Mouse (Mus musculus) forebrain, embryonic 14.5 days (tissue): ENCODE data around the gene Ccdc62. TPM values are rescaled to one million over a fixed set of nuclear protein-coding genes. Genes with fewer than 3 reads are reported as not detected.

Experiments
- ATAC-seq: fragments of 200-750 bp; cut with Nextera tagmentation; 2 replicates; pipeline ENCODE4 v1.8.0; 2017; ENCODE audit warnings: mild to moderate bottlenecking, moderate library complexity
- DNase-seq: peaks from one replicate; pipeline ENCODE4 v3.0.0-alpha.2; 2015; ENCODE audit warnings: low spot score
- H3K27ac ChIP-seq: fragments of 300-500 bp; sonication (generic); 2 replicates; pipeline ENCODE4 v1.5.1; 2014; ENCODE audit warnings: low read depth, mild to moderate bottlenecking, control low read depth, low read length, moderate library complexity
- H3K27me3 ChIP-seq: fragments of 300-500 bp; sonication (generic); replicated peaks from 2 replicates; pipeline ENCODE4 v1.6.1; 2014; ENCODE audit warnings: low read length, control low read depth, mixed read lengths; ENCODE audit not compliant: control insufficient read depth, insufficient read depth
- H3K36me3 ChIP-seq: fragments of 300-500 bp; sonication (generic); 2 replicates; pipeline ENCODE4 v1.6.1; 2014; ENCODE audit warnings: low read length, control low read depth; ENCODE audit not compliant: control insufficient read depth, insufficient read depth
- H3K4me1 ChIP-seq: fragments of 300-500 bp; sonication (generic); 2 replicates; pipeline ENCODE4 v1.6.1; 2014; ENCODE audit warnings: antibody characterized with exemption, low read length, control low read depth; ENCODE audit not compliant: control insufficient read depth, insufficient read depth
- H3K4me2 ChIP-seq: fragments of 300-500 bp; sonication (generic); 2 replicates; pipeline ENCODE4 v1.6.1; 2014; ENCODE audit warnings: mild to moderate bottlenecking, control low read depth, low read length
- H3K4me3 ChIP-seq: fragments of 300-500 bp; sonication (generic); 2 replicates; pipeline ENCODE4 v1.5.1; 2014; ENCODE audit warnings: low read depth, low read length, control low read depth
- H3K9ac ChIP-seq: fragments of 300-500 bp; sonication (generic); 2 replicates; pipeline ENCODE4 v1.6.1; 2014; ENCODE audit warnings: mild to moderate bottlenecking, low read length, control low read depth, moderate library complexity
- H3K9me3 ChIP-seq: fragments of 300-500 bp; sonication (generic); replicated peaks from 2 replicates; pipeline ENCODE4 v1.6.1; 2016; ENCODE audit warnings: low read length, control low read depth, mixed read lengths; ENCODE audit not compliant: control insufficient read depth
- WGBS: fragments of 180-500 bp; shearing (Covaris S2); extraction: QIAGEN DNeasy Blood & Tissue Kit; methylation state at CpG from one replicate; pipeline ENCODE4 v1.1.7; 2014; 5-methylcytosine and 5-hydroxymethylcytosine counted together
- polyA plus RNA-seq: library from polyadenylated mRNA; unstranded; fragments of >200 nt; fragmentation: Nextera tagmentation; extraction: Ambion mirVana; gene quantifications from 2 replicates; pipeline ENCODE4 v1.2.1, GENCODE M21; 2014

Gene Ccdc62
- polyA plus RNA-seq, 1 experiment from 2014 or later, result 5.3 TPM

DNA sequence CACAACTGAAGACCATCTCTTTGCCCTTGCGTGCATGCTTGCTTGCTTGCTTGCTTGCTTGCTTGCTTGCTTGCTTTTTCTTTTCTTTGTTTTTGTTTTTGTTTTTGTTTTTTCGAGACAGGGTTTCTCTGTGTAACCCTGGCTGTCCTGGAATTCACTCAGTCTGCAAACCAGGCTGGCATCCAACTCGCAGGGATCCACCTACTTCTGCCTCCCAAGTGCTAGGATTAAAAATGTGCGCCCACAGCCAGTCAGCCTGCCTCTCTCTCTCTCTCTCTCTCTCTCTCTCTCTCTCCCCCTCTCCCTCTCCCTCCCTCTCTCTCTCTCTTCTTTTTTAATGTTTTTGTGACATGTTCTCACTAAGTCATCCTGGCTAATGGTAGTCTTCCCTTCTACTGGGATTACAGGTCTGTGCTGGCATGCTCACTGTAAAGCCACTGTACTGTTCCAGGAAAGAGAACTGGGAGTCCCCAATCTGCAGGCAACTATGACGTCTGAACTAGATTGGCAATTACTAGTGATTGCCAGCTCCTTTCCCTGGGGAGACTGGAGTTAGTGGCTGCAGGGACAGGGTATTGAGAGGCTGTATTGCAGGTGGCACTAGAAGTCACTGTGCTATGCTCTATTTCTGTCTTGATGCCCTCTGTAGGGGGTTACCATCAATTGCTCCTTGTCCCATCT, 22.0 kb downstream of the Ccdc62 start:
- 62% methylated on average over 5 of the region's 5 CpGs for WGBS
- Histone ChIP-seq H3K36me3 (no peaks in the 10 kb centered on the region), H3K9ac (no peak overlapping the region), H3K27me3 (no peaks in the 10 kb centered on the region), H3K4me2 (no peak overlapping the region), H3K4me3 (no peak overlapping the region), H3K27ac (no peak overlapping the region), H3K9me3 (no peaks in the 10 kb centered on the region), H3K4me1 (no peaks in the 10 kb centered on the region)
- ATAC-seq (no peak), DNase-seq (no peak)

DNA sequence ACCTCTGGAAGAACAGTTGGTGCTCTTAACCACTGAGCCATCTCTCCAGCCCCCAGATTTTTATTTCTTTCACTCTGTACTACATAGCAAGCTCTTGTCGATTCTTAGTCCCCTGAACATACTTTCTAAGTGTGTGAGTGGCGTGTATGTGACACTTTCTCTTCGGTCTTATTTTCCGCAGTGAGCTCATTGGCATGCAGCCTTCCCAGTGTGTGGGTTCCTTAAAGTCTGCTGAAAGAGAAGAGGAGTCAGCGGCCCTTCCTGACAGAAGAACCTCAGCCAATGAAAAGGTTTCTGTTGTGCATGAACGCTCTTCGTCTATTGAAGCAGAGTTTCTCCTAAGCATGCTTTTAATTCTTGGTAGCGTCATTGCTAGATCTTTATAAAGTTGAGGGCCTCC, 26.7 kb downstream of the Ccdc62 start:
- H3K9me3 ChIP-seq, result no peaks in the 10 kb centered on the region
- no peak overlapping the region for H3K4me2 ChIP-seq
- H3K9ac ChIP-seq, result no peak overlapping the region
- DNase-seq, result no peak
- H3K36me3 ChIP-seq, result no peaks in the 10 kb centered on the region
- no peak overlapping the region for H3K27ac ChIP-seq
- H3K4me3 ChIP-seq, result no peak overlapping the region
- no peak for ATAC-seq
- H3K27me3 ChIP-seq, result no peaks in the 10 kb centered on the region
- 80% methylated on average over 8 of the region's 8 CpGs for WGBS
- no peaks in the 10 kb centered on the region for H3K4me1 ChIP-seq

DNA sequence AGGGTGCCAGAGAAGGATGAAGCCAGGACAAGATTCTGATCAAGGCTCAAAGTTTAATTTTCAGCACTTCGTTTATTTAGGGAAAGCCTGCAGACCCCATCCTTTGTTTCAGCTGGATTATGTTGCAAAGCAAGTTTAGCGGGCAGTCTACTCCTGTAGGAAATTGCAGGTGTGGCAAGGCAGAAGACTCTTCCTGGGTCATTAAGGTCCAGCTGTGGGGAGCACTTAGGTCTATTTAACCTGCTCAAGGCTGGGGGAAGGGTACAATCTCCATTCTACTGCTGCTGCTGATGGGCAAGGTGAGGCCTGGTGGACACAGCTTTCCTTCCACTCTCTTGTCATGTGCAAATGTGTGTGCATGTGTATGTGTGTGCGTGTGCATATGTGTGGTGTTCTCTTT, 28.5 kb downstream of the Ccdc62 start:
- no peaks in the 10 kb centered on the region for H3K4me1 ChIP-seq
- H3K9me3 ChIP-seq, result no peaks in the 10 kb centered on the region
- DNase-seq (no peak), ATAC-seq (no peak)
- 74% methylated on average over 3 of the region's 3 CpGs for WGBS
- H3K27ac ChIP-seq, result no peak overlapping the region
- H3K4me2 ChIP-seq, result no peak overlapping the region
- H3K27me3 ChIP-seq, result no peaks in the 10 kb centered on the region
- no peaks in the 10 kb centered on the region for H3K36me3 ChIP-seq
- no peak overlapping the region for H3K4me3 ChIP-seq
- no peak overlapping the region for H3K9ac ChIP-seq

DNA sequence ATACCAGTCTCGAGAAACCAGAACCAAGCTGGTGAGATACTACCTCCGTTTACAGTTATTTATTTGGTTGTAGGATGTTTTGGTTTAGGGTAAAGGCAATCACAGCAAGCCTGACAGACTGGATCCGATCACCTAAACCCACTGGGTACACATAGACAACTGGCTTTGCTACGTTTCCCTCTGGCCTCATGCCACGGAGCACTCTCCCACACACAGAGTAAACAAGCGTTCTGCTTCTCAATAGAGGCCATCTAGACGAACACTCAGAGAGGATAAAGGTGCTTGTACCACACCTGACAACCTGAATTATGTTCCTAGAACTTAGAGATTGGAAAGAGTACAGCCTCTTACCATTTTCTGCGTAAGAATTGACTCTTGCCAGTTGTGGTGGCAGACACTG, 29.6 kb downstream of the Ccdc62 start:
- Histone ChIP-seq H3K4me3 (no peak overlapping the region), H3K36me3 (no peaks in the 10 kb centered on the region), H3K4me1 (no peaks in the 10 kb centered on the region), H3K27ac (no peak overlapping the region), H3K27me3 (no peaks in the 10 kb centered on the region), H3K9ac (no peak overlapping the region), H3K4me2 (no peak overlapping the region), H3K9me3 (no peaks in the 10 kb centered on the region)
- DNase-seq, result no peak
- no peak for ATAC-seq
- WGBS, result 79% methylated on average over 8 of the region's 8 CpGs

DNA sequence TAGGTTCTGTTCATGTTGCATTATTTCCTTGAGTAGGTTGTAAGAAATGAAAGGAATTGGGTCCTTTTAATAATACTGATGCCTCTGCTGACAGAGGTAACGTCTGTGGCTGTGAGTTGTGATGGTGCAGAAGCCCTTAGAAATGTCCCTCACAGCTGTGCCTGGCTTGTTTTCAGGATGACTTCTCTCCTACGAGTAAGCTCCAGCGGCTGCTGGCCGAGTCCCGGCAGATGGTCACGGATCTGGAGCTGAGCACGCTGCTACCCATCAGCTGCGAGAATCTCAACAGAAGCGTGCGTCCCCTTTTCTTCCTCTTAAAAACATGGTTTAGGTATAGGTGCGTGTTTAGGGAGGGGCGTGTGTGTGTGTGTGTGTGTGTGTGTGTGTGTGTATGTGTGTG, 30.6 kb downstream of the Ccdc62 start:
- ATAC-seq (no peak), DNase-seq (no peak)
- Histone ChIP-seq H3K27ac (no peak overlapping the region), H3K9ac (no peak overlapping the region), H3K9me3 (no peaks in the 10 kb centered on the region), H3K36me3 (no peaks in the 10 kb centered on the region), H3K4me2 (no peak overlapping the region), H3K4me3 (no peak overlapping the region), H3K27me3 (no peaks in the 10 kb centered on the region), H3K4me1 (no peaks in the 10 kb centered on the region)
- WGBS, result 87% methylated on average over 12 of the region's 12 CpGs

DNA sequence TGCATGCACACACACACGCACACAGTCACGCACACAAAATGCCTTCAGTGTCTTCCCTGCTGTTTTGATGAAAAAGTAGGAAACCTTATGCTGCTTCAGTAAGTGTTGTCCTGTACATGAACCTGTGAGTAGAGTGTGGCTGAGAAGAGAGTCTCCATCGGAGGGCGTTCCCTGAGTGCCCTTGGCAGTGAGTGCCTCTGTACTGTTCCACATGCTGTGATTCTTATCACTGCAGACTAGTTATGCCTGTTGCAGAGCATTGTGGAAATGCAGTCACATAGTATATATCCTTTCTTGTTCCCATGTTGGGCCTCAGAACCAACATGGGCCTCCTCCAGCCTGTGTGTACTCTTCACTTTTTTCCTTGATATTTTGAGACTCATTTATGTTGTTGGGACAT, 33.7 kb downstream of the Ccdc62 start:
- WGBS, result 92% methylated on average over 4 of the region's 4 CpGs

DNA sequence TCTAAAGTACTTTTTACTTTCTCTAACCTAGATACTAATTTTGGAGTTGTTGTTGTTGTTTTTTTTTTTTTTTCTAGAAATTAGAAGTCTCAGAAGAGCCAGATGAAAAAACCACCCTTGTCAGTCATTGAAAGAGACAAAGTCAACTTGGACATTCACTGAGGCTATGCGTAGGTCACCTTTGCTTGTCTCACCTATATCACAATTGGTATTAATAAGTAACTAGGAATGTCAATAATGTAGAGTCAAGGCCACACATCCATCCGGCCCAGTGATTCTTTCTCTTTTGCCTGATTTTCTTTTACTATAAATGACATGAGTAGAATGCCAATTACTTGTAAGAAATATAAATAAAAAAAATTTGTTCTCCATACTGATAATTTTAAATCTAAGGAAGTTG, 36.3 kb downstream of the Ccdc62 start:
- Histone ChIP-seq H3K4me2 (no peak overlapping the region), H3K27ac (no peak overlapping the region), H3K27me3 (no peaks in the 10 kb centered on the region), H3K36me3 (no peaks in the 10 kb centered on the region), H3K4me3 (no peak overlapping the region), H3K4me1 (no peaks in the 10 kb centered on the region), H3K9me3 (no peaks in the 10 kb centered on the region), H3K9ac (no peak overlapping the region)
- DNase-seq (no peak), ATAC-seq (no peak)
- WGBS, result 94% methylated on average over 2 of the region's 2 CpGs

More for the DNA sequence above, 33.7 kb downstream of the Ccdc62 start:
- ATAC-seq (no peak), DNase-seq (no peak)
- no peak overlapping the region for H3K9ac ChIP-seq
- no peaks in the 10 kb centered on the region for H3K4me1 ChIP-seq
- no peak overlapping the region for H3K4me3 ChIP-seq
- no peaks in the 10 kb centered on the region for H3K9me3 ChIP-seq
- H3K4me2 ChIP-seq, result no peak overlapping the region
- H3K27me3 ChIP-seq, result no peaks in the 10 kb centered on the region
- H3K36me3 ChIP-seq, result no peaks in the 10 kb centered on the region
- H3K27ac ChIP-seq, result no peak overlapping the region

DNA sequence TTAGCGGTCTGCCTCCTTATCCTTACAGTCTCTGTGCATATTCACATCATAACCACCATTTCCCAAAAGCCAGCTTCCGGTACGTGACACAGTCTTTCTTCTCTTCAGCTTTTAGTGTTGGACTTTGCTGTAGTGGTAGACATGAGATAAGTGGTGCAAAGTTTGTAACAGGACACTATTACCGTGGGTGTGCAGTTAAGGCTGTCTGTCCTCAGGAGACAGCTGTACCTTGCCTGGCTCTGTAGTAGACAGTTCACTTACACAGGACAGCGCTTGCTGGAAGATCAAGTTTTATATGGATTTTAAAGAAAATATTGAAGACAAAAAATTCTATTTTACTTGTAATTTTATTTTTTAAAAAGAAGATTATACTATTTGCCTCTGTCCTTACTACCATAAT, 38.0 kb downstream of the Ccdc62 start:
- Histone ChIP-seq H3K4me3 (no peak overlapping the region), H3K36me3 (no peaks in the 10 kb centered on the region), H3K4me1 (0 out of 2 replicates have a peak, but pooled peaks cover 3% of the 10 kb centered on the region), H3K27ac (no peak overlapping the region), H3K27me3 (no peaks in the 10 kb centered on the region), H3K4me2 (no peak overlapping the region), H3K9ac (no peak overlapping the region), H3K9me3 (no peaks in the 10 kb centered on the region)
- DNase-seq, result no peak
- no peak for ATAC-seq
- 83% methylated on average over 5 of the region's 5 CpGs for WGBS

DNA sequence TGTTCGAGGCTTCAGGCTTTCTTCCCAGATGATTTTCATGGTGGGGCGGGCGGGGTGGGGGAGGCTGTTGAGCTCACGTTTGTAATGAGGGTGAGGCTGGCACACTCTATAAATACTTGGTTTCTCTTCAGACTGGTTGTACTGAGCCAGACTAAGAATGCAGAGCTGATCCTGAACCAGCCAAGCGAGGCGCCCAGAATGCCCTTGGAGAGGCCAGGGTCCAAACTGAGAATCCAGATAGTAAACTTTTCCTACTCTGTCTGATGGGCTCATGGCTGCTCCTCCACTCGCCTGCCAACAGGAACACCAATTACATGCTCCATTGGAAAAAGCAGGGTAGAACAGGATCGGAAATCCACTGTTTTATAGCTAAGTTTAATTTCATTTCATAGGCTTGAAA, 38.7 kb downstream of the Ccdc62 start:
- Histone ChIP-seq H3K4me1 (0 out of 2 replicates have a peak, but pooled peaks cover 3% of the 10 kb centered on the region), H3K9ac (no peak overlapping the region), H3K27ac (no peak overlapping the region), H3K27me3 (no peaks in the 10 kb centered on the region), H3K4me3 (no peak overlapping the region), H3K9me3 (no peaks in the 10 kb centered on the region), H3K4me2 (no peak overlapping the region), H3K36me3 (no peaks in the 10 kb centered on the region)
- ATAC-seq (no peak), DNase-seq (no peak)
- WGBS, result 54% methylated on average over 8 of the region's 8 CpGs
